Mouse (Mus musculus): Measurements from ENCODE around the gene Vmn1r157. TPM values are rescaled to one million over a fixed set of nuclear protein-coding genes. Genes with fewer than 3 reads are reported as not detected.
"Not testable (repeated sequence)": the region's sequence is repeated elsewhere in the genome, so short reads cannot be mapped to it uniquely, and the experiment has no call there.

The Vmn1r157 gene
- polyA plus RNA-seq (2015; fragmentation: Nextera tagmentation; extraction: Ambion mirVana), result not detected in 2 replicates

DNA sequence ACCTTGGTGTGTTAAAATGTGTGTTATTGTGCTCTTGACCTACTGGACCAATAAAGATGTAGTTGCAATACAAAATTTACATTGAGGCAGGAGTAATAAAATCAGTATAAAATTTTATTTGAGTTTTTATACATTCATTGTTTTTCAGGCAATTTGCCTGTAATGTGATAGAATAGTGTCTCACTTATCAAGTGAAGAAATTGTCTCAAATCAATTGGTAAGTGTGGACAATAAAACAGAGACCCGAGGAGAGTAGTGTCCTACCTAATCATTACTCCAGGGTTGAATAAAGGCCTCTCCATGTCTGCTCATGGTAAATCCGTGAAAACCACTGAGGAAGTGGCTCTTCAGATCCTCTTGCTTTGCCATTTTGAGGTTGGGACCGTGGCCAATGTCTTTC is at the start of gene Vmn1r157:
Gene Vmn1r157 (plus strand): TSS at position 301 of the 400 bp plus-strand sequence.
- not testable (repeated sequence) for H3K4me2 ChIP-seq; H3K4me3 ChIP-seq (replicated peaks); H3K36me3 ChIP-seq; H3K9ac ChIP-seq (replicated peaks); H3K9me3 ChIP-seq (replicated peaks); H3K4me1 ChIP-seq; ATAC-seq (ENCODE audit: low FRiP score); H3K27ac ChIP-seq (replicated peaks); H3K27me3 ChIP-seq (replicated peaks)
- WGBS, result 39% methylated on average over 2 of the region's 3 CpGs

GRCm38 (mm10) chr7:22719610-22720009 is 41.9 kb upstream of the Vmn1r157 start, which contains the start of gene Gm4567:
Gene Gm4567, minus strand, starts transcription at chr7:22719710.
- not testable (repeated sequence) for H3K4me3 ChIP-seq (replicated peaks); H3K9ac ChIP-seq (replicated peaks); ATAC-seq (ENCODE audit: low FRiP score); H3K4me1 ChIP-seq; H3K4me2 ChIP-seq; H3K27ac ChIP-seq (replicated peaks); H3K9me3 ChIP-seq (replicated peaks); H3K27me3 ChIP-seq (replicated peaks); H3K36me3 ChIP-seq
- WGBS, result no CpG with 5 or more reads among the region's 1 CpGs

DNA sequence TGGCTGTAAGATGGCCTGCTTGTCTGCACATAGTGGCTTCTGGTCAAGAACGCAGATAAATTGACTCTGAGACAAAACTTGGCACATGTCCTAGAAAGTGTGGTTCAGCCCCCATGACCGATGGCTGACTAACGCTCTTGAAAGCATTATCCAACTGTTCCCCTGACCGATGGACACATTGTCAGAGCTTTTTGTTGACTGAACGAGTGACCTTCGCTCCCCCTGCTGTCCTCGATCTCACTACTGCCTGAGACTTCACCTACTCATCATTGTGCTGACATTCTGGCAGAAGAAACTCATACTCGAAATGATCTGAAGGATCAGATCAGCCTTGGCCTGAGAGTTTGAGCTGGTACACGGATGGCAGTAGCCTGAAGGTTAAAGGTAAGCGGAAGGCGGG is 14.5 kb downstream of the Vmn1r157 start:
- H3K4me2 ChIP-seq; H3K4me1 ChIP-seq; H3K27ac ChIP-seq (replicated peaks); H3K9ac ChIP-seq (replicated peaks); H3K9me3 ChIP-seq (replicated peaks); H3K36me3 ChIP-seq; H3K4me3 ChIP-seq (replicated peaks); ATAC-seq (ENCODE audit: low FRiP score); H3K27me3 ChIP-seq (replicated peaks): not testable (repeated sequence)
- WGBS, result 97% methylated on average over 7 of the region's 11 CpGs

DNA sequence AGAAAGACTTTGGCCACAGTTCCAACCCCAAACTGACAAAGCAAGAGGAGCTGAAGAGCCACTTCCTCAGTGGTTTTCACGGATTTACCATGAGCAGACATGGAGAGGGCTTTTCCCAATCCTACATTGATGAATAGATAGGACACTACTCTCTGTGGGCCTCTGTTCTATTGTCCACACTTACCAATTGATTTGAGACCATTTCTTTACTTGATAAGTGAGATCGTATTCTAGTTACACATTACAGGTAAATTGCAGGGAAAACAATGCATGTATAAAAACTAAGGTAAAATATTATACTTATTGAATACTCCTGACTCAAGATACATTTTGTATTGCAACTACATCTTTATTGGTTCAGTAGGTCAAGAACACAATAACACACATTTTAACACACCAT is 29.2 kb downstream of the Vmn1r157 start, which contains the start of gene Vmn1r158:
Gene Vmn1r158 (minus strand): TSS at position 101 of the 400 bp plus-strand sequence.
- not testable (repeated sequence) for ATAC-seq (ENCODE audit: low FRiP score); H3K4me3 ChIP-seq (replicated peaks); H3K4me1 ChIP-seq; H3K9ac ChIP-seq (replicated peaks); H3K4me2 ChIP-seq; H3K36me3 ChIP-seq; H3K27me3 ChIP-seq (replicated peaks); H3K27ac ChIP-seq (replicated peaks); H3K9me3 ChIP-seq (replicated peaks)
- 66% methylated on average over 2 of the region's 2 CpGs for WGBS

Other genes with a start within 250 kb of the Vmn1r157 start
- not detected in 2 replicates for gene Vmn1r152, start 238.7 kb upstream of the Vmn1r157 start, polyA plus RNA-seq (2015; fragmentation: Nextera tagmentation; extraction: Ambion mirVana)
- gene Gm8677, start 226.8 kb upstream of the Vmn1r157 start, polyA plus RNA-seq (2015; fragmentation: Nextera tagmentation; extraction: Ambion mirVana), result not detected in 2 replicates
- gene Gm4201, start 196.4 kb upstream of the Vmn1r157 start, polyA plus RNA-seq (2015; fragmentation: Nextera tagmentation; extraction: Ambion mirVana), result not detected in 2 replicates
- gene Gm4565, start 173.6 kb upstream of the Vmn1r157 start, polyA plus RNA-seq (2015; fragmentation: Nextera tagmentation; extraction: Ambion mirVana), result not detected in 2 replicates
- gene Vmn1r155, start 103.7 kb upstream of the Vmn1r157 start, polyA plus RNA-seq (2015; fragmentation: Nextera tagmentation; extraction: Ambion mirVana), result not detected in 2 replicates
- gene Gm8693, start 69.4 kb upstream of the Vmn1r157 start, polyA plus RNA-seq (2015; fragmentation: Nextera tagmentation; extraction: Ambion mirVana), result not detected in 2 replicates
- not detected in 2 replicates for gene Gm4567, start 42.0 kb upstream of the Vmn1r157 start, polyA plus RNA-seq (2015; fragmentation: Nextera tagmentation; extraction: Ambion mirVana)
- not detected in 2 replicates for gene Vmn1r158, start 29.1 kb downstream of the Vmn1r157 start, polyA plus RNA-seq (2015; fragmentation: Nextera tagmentation; extraction: Ambion mirVana)
- gene Vmn1r159, start 81.9 kb downstream of the Vmn1r157 start, polyA plus RNA-seq (2015; fragmentation: Nextera tagmentation; extraction: Ambion mirVana), result not detected in 2 replicates
- gene Vmn1r160, start 109.5 kb downstream of the Vmn1r157 start, polyA plus RNA-seq (2015; fragmentation: Nextera tagmentation; extraction: Ambion mirVana), result not detected in 2 replicates
- not detected in 2 replicates for gene Gm4214, start 223.0 kb downstream of the Vmn1r157 start, polyA plus RNA-seq (2015; fragmentation: Nextera tagmentation; extraction: Ambion mirVana)

Data from neural tube, embryonic 15.5 days (tissue).